Mouse (Mus musculus): ENCODE results near the gene Ltb. TPM values are rescaled to one million over a fixed set of nuclear protein-coding genes. Genes with fewer than 3 reads are reported as not detected.

Gene Ltb
- polyA plus RNA-seq, 1 experiment from 2014 or later = 0.99 TPM

DNA sequence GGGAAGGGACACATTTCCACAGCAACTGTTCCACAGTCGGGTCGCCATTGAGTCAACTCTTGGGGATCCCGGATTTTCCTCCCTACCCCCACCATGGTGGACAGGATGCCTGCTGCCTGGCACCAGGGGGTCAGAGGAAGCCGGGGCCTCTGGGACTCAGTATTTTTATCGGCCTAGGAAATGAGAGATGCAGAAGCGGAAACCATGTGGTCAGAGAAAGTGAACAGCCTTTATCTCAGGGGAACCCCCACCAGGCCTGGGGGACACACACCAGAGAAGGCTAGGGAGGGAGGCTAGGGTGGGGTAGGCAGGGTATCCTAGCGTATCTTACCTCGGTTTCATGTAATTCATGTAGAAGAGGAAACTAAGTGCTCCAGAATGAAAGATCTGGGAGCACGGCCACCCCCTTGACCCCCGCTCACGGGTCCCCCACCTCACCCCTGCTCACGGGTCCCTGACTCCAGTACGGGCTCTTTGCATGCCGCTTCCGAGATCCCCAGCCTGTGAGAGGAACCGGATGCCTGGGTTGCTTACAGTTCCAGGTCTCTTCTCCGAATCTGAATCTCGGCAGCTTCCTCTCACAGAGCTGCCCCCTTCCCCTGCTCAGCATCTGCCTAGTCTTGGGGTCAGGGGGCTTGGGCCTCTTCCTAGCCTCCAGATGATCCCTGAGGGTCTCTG, 24.4 kb downstream of the Ltb start:
- no peak for ATAC-seq (ENCODE audit: low FRiP score, low read depth)
- Histone ChIP-seq H3K4me1 (no peaks in the 10 kb centered on the region), H3K4me2 (replicated peaks) (no peak overlapping the region), H3K27me3 (no peaks in the 10 kb centered on the region), H3K9me3 (no peaks in the 10 kb centered on the region), H3K9ac (no peak overlapping the region), H3K27ac (no peak overlapping the region), H3K4me3 (no peak overlapping the region), H3K36me3 (peaks cover 39% of the 10 kb centered on the region)
- 82% methylated on average over 18 of the region's 18 CpGs for WGBS

GRCm38 (mm10) chr17:35219601-35220041, 25.4 kb downstream of the Ltb start:
- H3K36me3 ChIP-seq = peaks cover 39% of the 10 kb centered on the region
- WGBS = 88% methylated on average over 6 of the region's 6 CpGs
- no peak overlapping the region for H3K9ac ChIP-seq
- H3K4me2 ChIP-seq (replicated peaks) = no peak overlapping the region
- no peaks in the 10 kb centered on the region for H3K4me1 ChIP-seq
- no peak overlapping the region for H3K4me3 ChIP-seq
- no peaks in the 10 kb centered on the region for H3K9me3 ChIP-seq
- no peak overlapping the region for H3K27ac ChIP-seq
- no peaks in the 10 kb centered on the region for H3K27me3 ChIP-seq
- ATAC-seq (ENCODE audit: low FRiP score, low read depth) = no peak

GRCm38 (mm10) chr17:35220156-35220952, 26.1 kb downstream of the Ltb start, which contains the start of gene Gm16181:
Gene Gm16181 (plus strand): TSS chr17:35220834.
- Histone ChIP-seq H3K4me2 (replicated peaks) (no peak within 1 kb of the TSS), H3K36me3 (peaks cover 46% of the 10 kb centered on the region), H3K27ac (no peak within 1 kb of the TSS), H3K9me3 (no peaks in the 10 kb centered on the region), H3K9ac (0 out of 2 replicates have a peak within 1 kb of the TSS, but pooled peaks have one; percentile 19), H3K4me1 (no peaks in the 10 kb centered on the region), H3K27me3 (no peaks in the 10 kb centered on the region), H3K4me3 (no peak within 1 kb of the TSS)
- WGBS = 85% methylated on average over 28 of the region's 28 CpGs
- ATAC-seq (ENCODE audit: low FRiP score, low read depth) = no peak

DNA sequence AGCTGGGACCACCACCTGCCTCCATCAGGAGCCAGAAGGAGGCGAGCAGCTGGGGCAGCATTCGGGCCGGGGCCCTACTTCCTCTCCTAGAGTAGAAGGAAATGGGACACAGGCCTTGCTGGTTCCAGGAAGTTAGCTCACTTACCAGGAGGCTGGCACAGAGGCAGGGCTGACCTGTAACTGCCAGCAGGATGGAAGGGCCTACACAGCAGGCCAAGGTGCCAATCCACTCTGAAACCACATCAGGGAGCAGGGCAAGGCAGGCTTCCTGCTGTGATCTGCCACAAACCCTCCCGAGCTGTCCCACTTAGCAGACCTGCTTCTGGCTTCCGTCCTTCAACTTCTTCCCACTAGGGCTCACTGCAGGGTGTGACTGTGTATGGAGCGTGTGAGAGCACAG, 28.1 kb downstream of the Ltb start:
- ATAC-seq (ENCODE audit: low FRiP score, low read depth) = no peak
- no peaks in the 10 kb centered on the region for H3K27me3 ChIP-seq
- no peak overlapping the region for H3K4me2 ChIP-seq (replicated peaks)
- no peak overlapping the region; the same call in 1 of the 2 replicates for H3K9ac ChIP-seq
- H3K36me3 ChIP-seq = peaks cover 58% of the 10 kb centered on the region
- H3K27ac ChIP-seq = 0 out of 2 replicates have a peak overlapping the region, but pooled peaks have one; percentile 28
- no peaks in the 10 kb centered on the region for H3K4me1 ChIP-seq
- WGBS = 69% methylated on average over 6 of the region's 6 CpGs
- H3K9me3 ChIP-seq = no peaks in the 10 kb centered on the region
- H3K4me3 ChIP-seq = no peak overlapping the region

- H3K4me2 ChIP-seq (replicated peaks) = no peak overlapping the region
- peaks cover 71% of the 10 kb centered on the region for H3K36me3 ChIP-seq
- H3K27me3 ChIP-seq = no peaks in the 10 kb centered on the region
- ATAC-seq (ENCODE audit: low FRiP score, low read depth) = no peak
- WGBS = 94% methylated on average over 4 of the region's 4 CpGs
- H3K4me3 ChIP-seq = no peak overlapping the region
- H3K9ac ChIP-seq = no peak overlapping the region
- no peaks in the 10 kb centered on the region for H3K4me1 ChIP-seq
- no peak overlapping the region for H3K27ac ChIP-seq
- H3K9me3 ChIP-seq = no peaks in the 10 kb centered on the region
These were observed 30.4 kb downstream of the Ltb start for GRCm38 (mm10) chr17:35224641-35225040.

DNA sequence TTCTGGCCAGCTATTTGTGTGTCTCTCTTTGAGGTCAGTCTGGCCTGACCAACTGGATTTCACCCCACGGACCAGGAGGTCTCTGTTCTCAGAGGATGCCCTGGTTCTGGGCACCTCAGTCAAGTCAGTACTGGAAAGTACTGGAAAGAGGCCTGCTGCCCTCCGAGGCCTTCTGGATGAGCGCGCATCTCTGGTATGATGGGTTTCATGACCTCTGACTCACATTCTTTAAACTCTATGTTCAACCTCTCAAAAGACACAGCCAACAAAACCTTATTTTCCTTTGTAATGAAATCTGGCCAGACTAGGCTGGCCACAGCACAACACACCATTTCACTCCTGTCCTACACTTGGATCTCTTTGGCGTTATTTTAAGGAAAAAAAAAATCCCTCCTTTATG, 31.2 kb downstream of the Ltb start:
- Histone ChIP-seq H3K36me3 (peaks cover 70% of the 10 kb centered on the region), H3K27me3 (no peaks in the 10 kb centered on the region), H3K9me3 (no peaks in the 10 kb centered on the region), H3K9ac (no peak overlapping the region), H3K4me1 (no peaks in the 10 kb centered on the region), H3K4me2 (replicated peaks) (no peak overlapping the region), H3K4me3 (no peak overlapping the region), H3K27ac (no peak overlapping the region)
- no peak for ATAC-seq (ENCODE audit: low FRiP score, low read depth)
- WGBS = 87% methylated on average over 5 of the region's 5 CpGs

DNA sequence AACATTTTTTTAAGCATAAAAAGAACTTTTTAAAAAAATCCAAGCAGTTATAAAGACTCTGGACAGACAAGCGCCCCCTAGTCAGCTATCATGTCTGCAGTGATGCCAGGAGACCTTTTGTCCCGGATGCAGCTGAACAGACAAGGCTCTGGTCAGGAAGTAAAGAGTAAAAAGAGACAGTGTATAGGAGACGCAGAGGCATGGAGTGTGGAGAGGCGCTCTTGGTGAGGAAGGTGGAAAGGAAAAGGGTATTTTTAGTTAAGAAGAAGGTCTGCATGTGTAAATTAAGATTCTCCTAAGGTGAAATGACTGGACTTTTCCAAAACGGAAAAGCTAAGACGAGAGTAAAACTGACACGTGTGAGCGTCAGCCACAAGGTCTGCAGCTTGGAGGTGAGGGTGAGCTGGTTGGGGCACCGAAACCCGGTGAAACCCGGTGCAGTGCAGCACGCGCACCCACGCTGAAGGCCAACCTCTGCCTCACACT, 32.4 kb downstream of the Ltb start:
- no peak for ATAC-seq (ENCODE audit: low FRiP score, low read depth)
- peaks cover 72% of the 10 kb centered on the region for H3K36me3 ChIP-seq
- no peaks in the 10 kb centered on the region for H3K9me3 ChIP-seq
- no peak overlapping the region for H3K4me2 ChIP-seq (replicated peaks)
- H3K9ac ChIP-seq = no peak overlapping the region
- H3K27ac ChIP-seq = no peak overlapping the region
- peaks cover under 1% of the 10 kb centered on the region; the same call in 1 of the 2 replicates for H3K4me1 ChIP-seq
- H3K4me3 ChIP-seq = no peak overlapping the region
- 89% methylated on average over 14 of the region's 14 CpGs for WGBS
- no peaks in the 10 kb centered on the region for H3K27me3 ChIP-seq

GRCm38 (mm10) chr17:35231022-35231421, 36.8 kb downstream of the Ltb start:
- no peaks in the 10 kb centered on the region for H3K9me3 ChIP-seq
- H3K36me3 ChIP-seq = peaks cover 58% of the 10 kb centered on the region
- H3K4me3 ChIP-seq = no peak overlapping the region
- H3K27ac ChIP-seq = no peak overlapping the region
- WGBS = 94% methylated on average over 10 of the region's 10 CpGs
- H3K27me3 ChIP-seq = no peaks in the 10 kb centered on the region
- 0 out of 2 replicates have a peak overlapping the region, but pooled peaks have one; percentile 1 for H3K9ac ChIP-seq
- no peak for ATAC-seq (ENCODE audit: low FRiP score, low read depth)
- H3K4me2 ChIP-seq (replicated peaks) = no peak overlapping the region
- peaks cover 34% of the 10 kb centered on the region for H3K4me1 ChIP-seq

- Histone ChIP-seq H3K9me3 (no peaks in the 10 kb centered on the region), H3K9ac (peak overlapping the region; percentile 36; the same call in 1 of the 2 replicates), H3K4me3 (no peak overlapping the region), H3K36me3 (peaks cover 54% of the 10 kb centered on the region), H3K4me1 (peaks cover 38% of the 10 kb centered on the region), H3K27me3 (no peaks in the 10 kb centered on the region), H3K27ac (no peak overlapping the region), H3K4me2 (replicated peaks) (no peak overlapping the region; the same call in 1 of the 2 replicates)
- ATAC-seq (ENCODE audit: low FRiP score, low read depth) = no peak
- WGBS = 14% methylated on average over 12 of the region's 12 CpGs
These were observed 37.8 kb downstream of the Ltb start for GRCm38 (mm10) chr17:35232043-35232442.

DNA sequence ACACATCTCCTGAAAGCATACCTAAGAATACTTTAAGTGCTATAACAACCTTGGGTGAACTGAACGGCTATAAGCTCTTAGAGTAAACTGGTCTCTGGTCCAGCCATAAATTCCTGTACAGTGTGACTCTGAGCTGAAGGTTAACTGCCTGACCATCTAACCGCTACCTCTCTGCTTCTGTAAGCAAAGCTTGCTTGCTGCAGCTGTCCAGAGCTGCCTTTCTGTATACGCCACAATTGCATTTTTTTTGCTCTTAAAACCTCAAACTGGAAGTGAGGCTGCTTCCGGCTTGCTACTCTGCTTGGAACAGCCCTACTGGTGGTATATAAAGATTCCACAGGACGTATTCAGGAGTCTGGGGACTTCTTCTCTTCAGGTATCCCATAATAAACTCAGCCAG, 38.4 kb downstream of the Ltb start:
- 79% methylated on average over 5 of the region's 5 CpGs for WGBS
- Histone ChIP-seq H3K36me3 (peaks cover 48% of the 10 kb centered on the region), H3K27ac (peak overlapping the region; percentile 95; the same call in 1 of the 2 replicates)

GRCm38 (mm10) chr17:35233114-35233980, 39.1 kb downstream of the Ltb start, which contains the start of gene Atp6v1g2:
Gene Atp6v1g2 (plus strand): TSS chr17:35233660.
- WGBS = 66% methylated on average over 18 of the region's 18 CpGs
- ATAC-seq (ENCODE audit: low FRiP score, low read depth) = no peak
- H3K9ac ChIP-seq = peak within 1 kb of the TSS; percentile 92
- H3K4me1 ChIP-seq = peaks cover 38% of the 10 kb centered on the region
- peaks cover 42% of the 10 kb centered on the region for H3K36me3 ChIP-seq
- H3K4me3 ChIP-seq = peak within 1 kb of the TSS; percentile 63
- H3K27me3 ChIP-seq = no peaks in the 10 kb centered on the region
- H3K9me3 ChIP-seq = no peaks in the 10 kb centered on the region
- peak within 1 kb of the TSS; percentile 88 for H3K4me2 ChIP-seq (replicated peaks)
- peak within 1 kb of the TSS; percentile 95; the same call in 1 of the 2 replicates for H3K27ac ChIP-seq

More for the DNA sequence above, 38.4 kb downstream of the Ltb start:
- Histone ChIP-seq H3K9me3 (no peaks in the 10 kb centered on the region), H3K9ac (no peak overlapping the region; the same call in 1 of the 2 replicates), H3K4me3 (no peak overlapping the region), H3K4me2 (replicated peaks) (no peak overlapping the region), H3K27me3 (no peaks in the 10 kb centered on the region), H3K4me1 (peaks cover 38% of the 10 kb centered on the region)
- ATAC-seq (ENCODE audit: low FRiP score, low read depth) = no peak

Data from limb, embryonic 13.5 days (tissue).